Mouse (Mus musculus) ZHBTc4 (cell line): ENCODE measurements around the gene Sik3.
"Not testable (repeated sequence)": the region's sequence is repeated elsewhere in the genome, so short reads cannot be mapped to it uniquely, and the experiment has no call there.

Experiments used
- DNase-seq: peaks from one replicate; pipeline ENCODE4 v3.0.0-alpha.2; 2011; ENCODE audit warnings: low read depth, low spot score

Sik3 gene

DNA sequence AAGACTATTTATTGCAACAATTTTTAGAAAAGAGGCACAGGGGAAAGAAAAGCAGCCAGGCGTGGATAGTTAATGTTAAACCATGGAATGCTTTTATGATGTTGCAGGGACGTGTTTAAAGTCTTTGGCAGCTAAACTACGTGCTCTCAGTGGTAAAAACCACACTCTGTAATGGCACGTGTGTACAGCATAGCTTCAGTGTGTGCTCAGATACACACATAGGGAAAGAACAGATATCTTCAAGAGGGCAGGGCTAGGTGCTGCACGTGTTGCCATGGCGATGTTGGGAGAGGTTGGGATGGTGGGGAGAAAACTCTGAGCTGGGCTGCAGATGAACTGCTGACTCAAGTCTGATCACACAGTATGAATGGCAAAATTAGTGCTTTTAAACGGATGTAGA is 90.5 kb downstream of the Sik3 start:
- DNase-seq: no peak

DNA sequence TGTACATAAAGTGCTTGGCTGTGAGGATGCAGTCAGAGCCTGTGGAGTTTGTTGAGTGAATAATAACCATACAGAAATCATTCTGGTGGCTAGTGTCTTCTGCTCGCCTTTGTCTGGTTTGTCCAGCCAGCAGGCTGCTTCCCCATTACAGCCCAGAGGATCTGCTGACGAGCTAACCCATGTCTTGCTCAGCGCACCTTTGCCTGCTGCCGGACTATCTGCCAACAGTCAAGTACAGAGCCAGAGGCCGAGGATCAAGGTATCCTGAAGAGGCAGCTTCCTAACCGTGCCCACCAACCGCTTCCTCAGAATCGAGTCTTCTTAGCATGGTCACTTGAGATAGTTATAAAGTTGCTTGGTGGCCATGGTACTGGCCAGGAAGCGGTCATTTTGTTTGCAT is 93.5 kb downstream of the Sik3 start:
- DNase-seq: no peak

DNA sequence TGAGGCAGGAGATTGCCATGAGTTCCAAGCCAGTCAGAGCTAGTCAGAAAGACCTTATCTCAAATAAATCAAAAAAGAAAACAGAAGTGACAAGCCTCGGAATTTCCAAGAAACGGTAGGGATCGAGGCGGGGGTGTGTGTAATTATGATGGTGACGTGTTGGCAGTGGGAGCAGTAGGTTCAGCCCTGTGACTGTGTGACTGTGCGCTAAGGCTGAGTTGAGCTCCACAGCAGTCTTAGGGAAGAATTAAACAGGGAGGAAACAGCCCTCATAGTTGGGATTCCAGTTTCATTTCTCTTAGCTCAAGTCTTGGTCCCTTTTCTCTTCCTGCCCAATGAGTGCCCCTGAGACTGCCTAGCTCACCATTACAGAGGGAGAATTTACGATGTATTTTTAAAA is 98.0 kb downstream of the Sik3 start:
- DNase-seq: no peak

DNA sequence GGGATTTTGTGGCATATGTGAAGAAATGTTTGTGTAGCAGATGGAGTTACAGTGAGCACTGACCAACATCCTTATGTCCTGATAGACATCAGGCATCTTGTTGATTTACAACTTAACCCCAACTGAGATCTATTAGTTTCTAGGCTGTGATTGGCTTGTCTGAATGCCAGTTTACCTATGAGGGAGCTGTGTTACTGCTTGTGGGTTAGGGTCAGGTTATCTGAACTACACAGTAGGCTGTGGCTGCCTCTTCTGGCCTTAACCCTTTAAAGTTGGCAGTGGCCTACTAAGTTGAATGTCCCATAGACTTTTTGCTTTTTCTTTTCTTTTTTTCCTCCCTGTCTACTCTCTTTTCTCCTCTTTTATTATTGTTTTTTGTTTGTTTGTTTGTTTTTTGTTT is 98.7 kb downstream of the Sik3 start:
- no peak for DNase-seq

DNA sequence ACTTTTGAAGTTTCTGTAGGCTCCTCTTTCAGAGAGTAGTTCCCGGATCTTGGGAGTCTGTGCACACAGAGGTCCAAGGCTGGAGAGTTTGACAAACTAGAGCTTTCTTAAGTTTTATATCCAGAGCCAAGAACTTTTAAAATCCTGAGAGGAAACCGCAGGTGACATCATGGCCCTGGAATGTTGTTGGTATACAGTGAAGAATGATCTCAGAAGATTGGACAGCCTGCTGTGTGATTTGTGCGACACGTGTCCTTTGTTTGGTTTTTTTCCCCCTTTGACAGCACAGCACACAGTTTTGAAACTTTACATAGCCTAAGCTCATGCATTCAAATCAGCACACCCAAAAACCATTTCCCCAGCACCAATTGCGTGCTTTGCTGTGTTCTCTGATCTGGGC is 99.6 kb downstream of the Sik3 start:
- DNase-seq: no peak

DNA sequence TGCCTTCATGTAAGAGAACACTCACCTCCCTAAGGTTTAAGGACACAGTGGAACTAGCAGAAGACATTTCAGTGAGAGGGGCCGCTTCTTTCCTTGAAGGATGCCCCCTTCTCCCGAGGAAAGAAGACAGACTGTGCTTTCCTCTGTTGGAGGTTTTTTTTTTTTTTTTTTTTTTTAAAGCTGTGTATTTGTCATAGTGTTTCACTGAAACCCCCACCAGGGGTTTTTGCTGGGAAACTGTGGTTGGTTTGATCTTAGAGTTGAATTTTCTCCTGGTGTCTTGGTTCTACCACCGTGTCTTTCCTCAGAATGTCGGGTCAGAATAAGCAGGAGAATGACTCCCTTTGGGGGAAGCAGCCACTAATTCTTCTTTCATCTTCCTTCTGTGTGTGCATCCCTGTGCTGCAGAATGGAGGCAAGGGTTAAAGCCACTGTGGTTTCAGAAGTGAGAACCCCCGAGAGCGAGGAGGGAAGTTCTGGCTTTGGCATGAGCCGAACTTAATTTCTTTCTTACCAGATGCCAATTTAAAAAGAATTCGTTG is 106.3 kb downstream of the Sik3 start:
- DNase-seq: no peak

DNA sequence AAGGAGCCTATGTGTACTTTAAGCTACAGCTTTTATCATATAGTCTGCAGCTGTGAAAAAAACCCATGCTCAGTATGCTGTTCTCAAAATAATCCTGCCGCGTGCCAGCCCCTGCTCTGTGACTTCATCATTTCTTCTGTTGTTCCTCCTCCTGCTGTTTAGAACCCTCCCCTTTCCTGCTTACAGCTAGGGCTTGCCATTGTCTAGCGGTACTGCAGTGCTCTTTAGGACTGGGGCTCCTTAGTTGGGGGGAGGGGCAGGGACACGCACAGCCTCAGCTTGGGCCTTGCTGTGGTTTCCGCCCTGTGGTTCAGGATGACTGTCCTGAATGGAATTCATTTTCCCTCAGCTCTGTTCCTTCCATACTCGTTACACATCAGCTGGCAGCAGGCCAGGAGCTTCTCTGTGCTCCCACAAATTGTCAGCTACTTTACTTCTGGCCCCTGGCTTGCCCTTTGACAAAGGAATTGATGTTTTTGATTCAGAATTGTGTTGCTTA is 107.4 kb downstream of the Sik3 start:
- DNase-seq: peak; percentile 91

DNA sequence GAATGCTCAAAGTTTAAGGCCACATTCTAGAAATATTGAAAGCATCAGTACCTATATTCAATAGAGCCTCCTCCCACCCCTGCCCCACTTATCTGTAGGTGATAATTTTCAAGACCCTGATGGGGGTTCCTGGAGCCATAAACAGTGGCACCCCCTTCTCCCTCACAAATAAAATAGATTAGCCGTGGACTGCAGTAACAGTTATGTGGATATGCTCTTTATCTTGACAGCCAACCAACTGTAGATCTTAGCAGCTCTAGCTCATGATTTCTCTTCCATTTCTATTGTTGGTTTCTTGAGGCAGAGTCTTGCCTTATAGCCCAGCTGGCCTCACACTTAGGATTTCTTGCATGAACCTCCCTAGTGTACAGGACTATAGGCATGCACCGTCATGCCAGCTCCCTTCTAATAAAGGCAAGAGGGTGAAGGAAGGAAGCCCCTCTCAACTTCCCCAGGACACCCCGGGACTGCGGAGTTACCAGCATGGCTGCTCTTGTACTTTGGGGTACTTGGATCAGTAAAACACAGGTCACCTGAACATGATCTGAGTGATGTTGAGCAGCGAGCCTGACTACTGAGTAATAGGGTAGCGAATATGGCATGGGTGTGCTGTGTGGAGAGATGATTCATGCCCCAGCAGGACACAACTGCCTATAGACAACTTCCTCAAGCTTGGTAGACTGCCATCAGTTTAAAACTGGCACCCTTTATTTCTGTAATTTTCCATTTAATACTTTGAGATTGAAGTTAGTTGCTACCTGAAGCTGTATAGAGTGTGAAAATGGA is 108.0 kb downstream of the Sik3 start:
- DNase-seq: no peak

DNA sequence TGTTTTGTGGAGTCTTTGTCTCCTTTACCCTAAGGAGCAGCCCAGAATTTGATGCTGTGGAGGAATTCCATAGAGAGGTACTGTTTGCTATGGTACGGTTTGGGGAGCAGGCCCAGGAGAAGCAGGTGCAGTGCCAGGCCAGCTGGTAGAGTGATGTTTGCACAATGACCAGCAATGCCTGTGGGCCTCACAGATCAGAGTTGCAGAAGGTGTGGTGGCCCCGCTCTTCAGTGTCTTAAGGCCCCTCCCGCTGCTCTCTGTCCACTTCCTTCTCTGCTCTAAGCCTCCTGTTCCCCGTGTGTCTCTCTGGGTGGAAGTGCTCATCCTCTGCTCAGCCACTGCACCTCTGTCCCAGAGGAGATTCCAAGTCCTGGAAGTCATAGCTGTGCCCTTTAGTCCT is 108.9 kb downstream of the Sik3 start:
- no peak for DNase-seq

DNA sequence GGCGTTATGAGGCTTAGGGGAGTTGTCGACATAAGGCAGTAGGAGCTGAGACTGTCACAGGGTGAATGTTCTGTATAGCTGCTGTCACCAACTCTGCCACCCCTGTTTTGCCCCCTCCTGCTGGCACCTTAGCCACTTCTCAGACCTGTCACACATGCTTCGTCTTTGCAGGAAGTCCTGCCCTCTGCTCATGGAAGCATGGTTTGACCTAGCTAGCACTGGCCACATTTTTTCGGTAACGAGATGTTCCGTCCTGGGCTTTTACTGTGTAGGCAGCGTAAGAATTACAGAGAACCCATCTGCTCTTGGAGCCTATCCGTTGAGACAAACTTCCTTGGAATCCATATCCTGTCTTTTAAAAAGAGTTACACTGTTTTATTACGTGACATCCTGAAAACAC is 110.1 kb downstream of the Sik3 start:
- DNase-seq: no peak

DNA sequence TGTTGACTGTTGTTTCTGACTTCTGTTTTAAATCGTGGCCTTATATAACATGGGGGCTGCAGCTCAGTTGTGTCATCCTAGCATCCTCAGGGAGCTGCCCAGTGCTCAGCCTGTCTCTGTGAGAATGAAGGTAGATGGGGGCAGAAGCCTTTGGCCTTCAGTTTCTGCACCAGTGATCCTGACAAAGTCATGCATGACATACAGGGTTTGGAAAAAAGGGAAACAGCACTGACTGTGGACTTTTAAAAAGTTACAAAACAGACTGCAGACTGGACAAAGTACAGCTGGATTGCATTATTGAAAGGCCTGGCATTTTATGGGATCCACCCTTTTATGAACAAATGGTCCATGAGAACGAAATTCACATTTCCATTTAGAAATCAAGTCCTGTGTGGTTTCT is 113.7 kb downstream of the Sik3 start:
- DNase-seq: no peak

DNA sequence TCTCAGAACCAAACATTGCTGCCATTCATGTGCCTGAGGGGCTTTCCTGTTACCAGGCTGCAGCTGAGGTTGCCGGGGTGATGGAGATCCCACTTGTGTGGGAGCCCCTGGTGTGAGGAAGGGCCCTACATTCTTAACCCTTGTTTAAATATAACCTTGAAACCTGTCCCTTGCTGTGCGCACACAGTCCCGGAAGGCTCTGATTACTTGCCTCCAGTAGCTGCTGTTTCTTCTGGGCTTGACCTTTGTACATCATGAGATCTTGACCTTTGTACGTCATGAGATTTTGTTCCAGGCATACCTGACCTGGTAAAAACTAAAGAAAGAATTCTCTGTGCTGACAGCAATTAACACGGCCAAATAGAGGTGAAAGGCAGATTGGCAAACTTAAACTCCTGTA is 114.7 kb downstream of the Sik3 start:
- peak; percentile 48 for DNase-seq

DNA sequence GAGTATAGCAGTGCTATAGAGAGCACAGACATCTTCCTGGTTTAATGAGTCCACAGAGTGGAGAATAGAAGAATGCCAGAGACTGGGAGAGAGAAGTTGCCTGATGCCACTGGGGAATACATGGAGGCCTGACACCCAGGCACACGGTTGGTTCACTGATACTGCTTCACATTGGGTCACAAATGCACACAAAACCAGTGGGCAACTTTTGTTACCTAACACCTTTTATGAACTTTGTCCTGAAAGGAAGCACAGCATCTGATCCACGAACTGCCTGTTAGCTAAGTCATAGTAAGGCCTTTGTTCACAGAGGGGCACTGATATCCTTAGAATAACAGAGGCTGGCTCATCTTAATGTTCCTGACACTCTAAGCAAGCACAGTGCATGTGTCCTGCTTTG is 116.6 kb downstream of the Sik3 start:
- DNase-seq: no peak

DNA sequence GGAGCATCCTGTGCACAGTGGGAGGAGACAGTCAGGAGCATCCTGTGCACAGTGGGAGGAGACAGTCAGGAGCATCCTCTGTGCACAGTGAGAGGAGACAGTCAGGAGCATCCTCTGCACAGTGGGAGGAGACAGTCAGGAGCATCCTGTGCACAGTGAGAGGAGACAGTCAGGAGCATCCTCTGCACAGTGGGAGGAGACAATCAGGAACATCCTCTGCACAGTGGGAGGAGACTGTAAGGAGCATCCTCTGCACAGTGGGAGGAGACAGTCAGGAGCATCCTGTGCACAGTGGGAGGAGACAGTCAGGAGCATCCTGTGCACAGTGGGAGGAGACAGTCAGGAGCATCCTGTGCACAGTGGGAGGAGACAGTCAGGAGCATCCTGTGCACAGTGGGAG is 120.2 kb downstream of the Sik3 start:
- not testable (repeated sequence) for DNase-seq

DNA sequence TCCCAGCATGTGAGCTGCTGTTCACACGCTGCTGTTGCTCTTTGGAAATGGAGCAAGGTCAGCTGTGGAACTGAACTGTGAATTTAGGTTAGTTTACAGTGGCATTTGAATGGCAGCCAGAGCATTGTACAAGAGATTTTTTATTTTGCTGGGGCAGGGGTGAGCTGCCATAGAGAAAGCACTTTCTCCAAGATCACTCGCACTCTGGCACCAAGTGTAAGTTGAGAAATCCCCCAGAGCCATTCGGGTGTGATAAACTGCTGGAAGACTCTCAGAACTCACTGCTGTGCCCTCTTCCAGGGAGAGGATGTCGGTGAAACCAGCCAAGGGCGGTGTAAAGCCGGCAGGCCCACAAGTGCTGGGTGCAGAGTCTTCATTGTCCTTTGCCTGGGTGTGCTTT is 126.2 kb downstream of the Sik3 start:
- no peak for DNase-seq

DNA sequence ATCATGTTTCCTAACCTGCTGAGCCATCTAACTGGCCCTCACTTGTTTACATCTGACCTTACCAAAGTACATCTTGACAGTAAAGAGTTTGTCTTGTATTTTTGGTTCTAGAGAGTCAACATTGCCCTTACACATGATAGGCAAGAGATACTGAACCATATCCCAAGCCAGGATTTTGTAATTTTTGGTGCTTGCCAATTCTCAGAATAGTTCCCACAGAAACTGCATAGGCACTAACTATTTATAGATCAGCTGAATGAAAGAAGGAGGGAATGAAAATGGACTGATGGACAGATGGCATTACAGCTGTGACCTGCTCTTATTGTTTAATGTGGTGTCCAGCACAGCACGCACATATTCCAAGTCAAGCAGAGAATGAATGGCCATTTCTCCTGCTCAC is 128.2 kb downstream of the Sik3 start:
- no peak for DNase-seq

DNA sequence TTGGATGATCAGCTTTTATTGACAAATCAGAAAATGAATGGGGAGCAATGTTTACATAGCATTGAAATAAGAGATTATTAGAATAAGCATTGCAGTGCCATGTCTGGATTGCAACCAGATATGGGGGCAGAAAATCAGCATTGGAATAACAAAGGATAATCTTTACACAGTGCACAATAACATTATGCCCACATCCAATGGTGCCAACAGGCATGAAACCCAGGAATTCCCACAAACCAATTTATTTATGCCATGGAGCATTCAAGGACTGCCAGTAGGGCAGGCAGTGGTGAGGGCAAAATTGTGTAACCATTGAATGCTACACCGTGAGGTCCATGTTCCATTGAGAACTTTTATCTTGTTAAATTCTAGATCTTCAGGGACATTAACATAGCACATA is 129.4 kb downstream of the Sik3 start:
- no peak for DNase-seq

DNA sequence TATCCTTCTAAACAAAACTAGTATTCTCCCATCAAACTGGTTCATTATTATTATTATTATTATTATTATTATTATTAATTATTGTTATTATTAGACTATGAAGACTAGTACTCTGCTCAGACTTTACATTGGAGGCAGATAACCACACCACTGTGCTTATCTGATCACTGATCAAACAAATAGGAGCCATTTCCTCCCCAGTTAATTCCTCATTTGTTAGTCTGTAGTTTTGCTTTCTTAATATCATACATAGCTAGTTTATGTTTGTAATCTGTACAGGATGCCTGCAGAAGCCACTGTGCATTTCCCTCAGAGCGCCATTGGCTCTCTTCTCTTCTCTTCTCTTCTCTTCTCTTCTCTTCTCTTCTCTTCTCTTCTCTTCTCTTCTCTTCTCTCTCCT is 129.9 kb downstream of the Sik3 start:
- DNase-seq: no peak

DNA sequence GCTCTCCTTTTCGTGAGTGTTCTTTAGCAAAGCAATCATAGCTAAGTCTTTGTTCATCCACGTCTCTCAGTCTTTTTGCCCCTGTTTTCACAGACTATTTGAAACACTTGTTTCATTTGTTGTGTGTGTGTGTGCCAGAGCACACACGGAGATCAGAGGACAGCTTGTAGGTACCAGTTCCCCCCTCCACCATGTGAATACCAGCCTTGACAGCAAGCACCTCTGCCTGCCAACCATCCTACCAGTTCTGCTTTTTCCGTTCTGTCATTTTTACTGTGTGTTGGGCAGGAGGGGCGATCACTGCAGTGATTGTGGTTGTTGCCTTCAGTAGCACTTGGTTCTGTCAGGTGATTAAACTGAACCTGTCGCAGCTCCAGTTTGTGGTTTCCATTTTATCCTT is 132.4 kb downstream of the Sik3 start:
- no peak for DNase-seq

DNA sequence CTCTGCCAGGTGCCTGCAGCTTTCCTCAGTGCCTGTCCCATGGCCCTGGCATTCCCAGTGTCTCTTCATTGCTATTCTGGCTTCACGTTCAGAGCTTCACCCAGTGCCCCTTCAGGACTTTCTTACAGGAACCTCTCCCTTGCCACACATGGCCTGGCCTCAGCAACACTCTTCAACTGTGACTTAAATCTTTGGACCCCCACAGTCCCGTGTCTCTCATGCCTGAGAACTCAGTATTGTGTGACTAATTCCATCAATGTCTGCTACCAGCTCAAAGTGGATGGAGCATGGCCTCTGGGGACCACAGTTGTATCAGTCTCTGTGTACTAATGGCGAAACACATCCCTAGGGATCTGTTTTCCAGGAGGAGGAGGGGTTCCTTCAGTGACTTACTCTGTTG is 133.8 kb downstream of the Sik3 start:
- DNase-seq: no peak

DNA sequence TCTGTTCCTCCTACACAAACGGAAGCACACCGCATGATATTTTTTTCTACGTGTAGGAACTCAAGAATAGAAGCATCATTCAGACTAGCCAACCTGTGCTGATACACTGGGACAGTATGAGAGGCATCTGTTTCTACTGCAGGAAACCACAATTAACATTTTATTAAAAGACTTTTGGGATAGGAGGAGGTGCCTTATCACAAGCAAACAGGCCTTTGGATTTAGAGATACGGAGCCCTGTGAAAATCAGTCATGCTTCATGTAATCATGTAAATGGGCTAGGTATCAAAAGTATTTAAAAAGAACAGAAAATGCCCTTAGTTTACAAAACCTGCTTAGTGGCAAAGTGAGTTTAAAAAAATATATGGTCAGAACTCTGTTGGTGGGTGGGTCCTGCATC is 136.1 kb downstream of the Sik3 start:
- DNase-seq: no peak

DNA sequence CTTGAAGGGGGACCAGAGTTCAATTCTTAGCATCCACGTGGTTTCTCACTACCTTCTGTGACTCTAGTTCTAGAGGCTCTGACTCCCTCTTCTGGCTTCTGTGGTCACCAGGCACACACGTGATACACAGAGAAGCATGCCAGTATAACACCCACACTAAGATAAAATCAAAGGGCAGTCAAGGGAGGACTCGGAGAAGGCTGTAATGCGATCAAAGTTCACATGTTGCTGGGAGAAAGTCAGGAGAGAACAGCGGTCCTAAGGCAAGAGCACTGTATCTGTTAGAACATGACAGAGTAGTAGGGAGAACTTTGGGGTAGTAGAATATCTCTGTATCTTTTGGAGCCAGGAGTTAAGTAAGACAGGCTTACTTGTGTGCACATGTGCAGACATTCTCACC is 136.8 kb downstream of the Sik3 start:
- DNase-seq: no peak

DNA sequence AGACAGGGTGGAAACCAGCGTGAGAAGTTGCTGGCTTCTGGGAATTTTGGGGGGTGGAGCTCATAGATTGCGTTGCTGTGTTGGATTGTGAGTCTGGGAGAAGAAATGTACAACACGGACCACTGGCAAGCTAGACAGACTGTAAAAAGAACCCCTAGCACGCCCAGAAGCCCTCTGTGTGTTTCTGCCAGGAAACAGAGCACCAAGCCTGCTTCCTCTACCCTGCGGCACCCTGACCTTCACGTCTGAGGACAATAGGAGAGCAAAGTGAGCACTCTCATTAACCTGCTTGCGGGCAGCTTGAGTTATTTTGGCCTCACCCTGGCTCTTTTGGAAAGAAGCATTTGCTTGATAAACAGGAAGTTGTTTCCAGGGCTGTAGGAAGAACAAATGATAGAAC is 137.5 kb downstream of the Sik3 start:
- DNase-seq: peak; percentile 86
